Mouse (Mus musculus) erythroblast, embryonic 14.5 days (primary cell): ENCODE measurements around the gene Srebf2. TPM values are rescaled to one million over a fixed set of nuclear protein-coding genes. Genes with fewer than 3 reads are reported as not detected.

Experiments
- H3K27me3 ChIP-seq: 2 replicates; pipeline ENCODE4 v1.6.1; 2012; ENCODE audit warnings: inconsistent platforms; ENCODE audit not compliant: control insufficient read depth
- H3K36me3 ChIP-seq: 2 replicates; pipeline ENCODE4 v1.6.1; 2012; ENCODE audit warnings: mild to moderate bottlenecking, inconsistent platforms; ENCODE audit not compliant: control insufficient read depth
- H3K4me1 ChIP-seq: 2 replicates; pipeline ENCODE4 v1.6.1; 2012; ENCODE audit warnings: inconsistent platforms; ENCODE audit not compliant: control insufficient read depth
- H3K4me3 ChIP-seq: replicated peaks from 2 replicates; pipeline ENCODE3; 2012; ENCODE audit warnings: moderate library complexity, mild to moderate bottlenecking, inconsistent platforms
- H3K9me3 ChIP-seq: 2 replicates; pipeline ENCODE4 v1.6.1; 2012; ENCODE audit warnings: low read length, inconsistent platforms, mixed read lengths; ENCODE audit not compliant: control insufficient read depth
- GATA1 ChIP-seq: IDR thresholded peaks from 2 replicates; pipeline ENCODE4 v1.6.1; 2012; ENCODE audit warnings: low read length, inconsistent platforms, mixed read lengths
- TAL1 ChIP-seq: IDR thresholded peaks from 3 replicates; pipeline ENCODE4 v1.6.1; 2012; ENCODE audit warnings: low read length, inconsistent platforms, mixed read lengths
- polyA plus RNA-seq: library from polyadenylated mRNA; stranded (reverse); fragments of >175 nt; gene quantifications from 2 replicates; pipeline ENCODE4 v1.2.3, GENCODE M21; 2012

The Srebf2 gene
- polyA plus RNA-seq, 1 experiment = 17.0 TPM

DNA sequence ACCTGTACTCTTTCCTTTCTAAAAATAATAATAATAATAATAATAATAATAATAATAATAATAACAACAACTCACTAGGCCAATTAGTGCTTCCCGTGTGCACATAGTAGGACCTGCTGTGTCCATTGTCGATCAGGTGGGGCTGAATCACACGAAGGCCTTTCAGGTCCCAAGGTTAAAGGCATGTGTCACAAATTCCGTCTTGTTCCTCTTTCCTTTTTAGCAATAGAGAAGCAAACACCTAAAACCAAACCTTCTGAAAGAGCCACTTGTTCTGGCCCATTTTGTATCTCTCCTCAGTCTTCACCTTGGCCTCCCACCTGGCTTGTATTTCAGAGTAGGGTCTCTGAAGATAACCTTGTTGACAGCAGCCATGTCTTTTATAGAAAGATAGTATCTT, 4.2 kb downstream of the Srebf2 start:
- no peak overlapping the region for H3K4me3 ChIP-seq
- H3K4me1 ChIP-seq = peaks cover 60% of the 10 kb centered on the region
- no peaks in the 10 kb centered on the region for H3K27me3 ChIP-seq
- peaks cover 42% of the 10 kb centered on the region for H3K36me3 ChIP-seq
- TF ChIP-seq TAL1 (no peak), GATA1 (no peak)
- no peaks in the 10 kb centered on the region for H3K9me3 ChIP-seq

DNA sequence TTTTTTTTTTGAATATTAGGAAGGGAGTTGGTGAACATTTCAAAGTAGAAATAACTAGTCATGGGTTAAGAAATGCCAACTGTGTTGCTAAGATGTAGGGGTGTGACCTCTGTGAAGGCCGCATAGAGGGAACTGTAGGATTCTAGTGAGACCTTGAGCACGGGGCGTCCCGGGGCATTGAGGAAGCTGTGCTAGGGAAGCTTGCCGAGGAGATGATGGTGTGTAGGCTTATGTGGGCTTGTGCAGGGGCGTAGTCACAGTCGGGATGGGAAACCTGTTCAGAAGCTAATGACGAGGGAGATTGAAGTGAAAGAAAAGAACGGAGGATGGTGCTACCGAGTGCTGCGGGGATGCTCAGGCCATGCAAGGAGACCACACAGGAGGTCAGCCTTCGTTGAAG, 5.0 kb downstream of the Srebf2 start:
- TF ChIP-seq TAL1 = no peak
- no peak for TF ChIP-seq GATA1
- peaks cover 60% of the 10 kb centered on the region for H3K4me1 ChIP-seq

DNA sequence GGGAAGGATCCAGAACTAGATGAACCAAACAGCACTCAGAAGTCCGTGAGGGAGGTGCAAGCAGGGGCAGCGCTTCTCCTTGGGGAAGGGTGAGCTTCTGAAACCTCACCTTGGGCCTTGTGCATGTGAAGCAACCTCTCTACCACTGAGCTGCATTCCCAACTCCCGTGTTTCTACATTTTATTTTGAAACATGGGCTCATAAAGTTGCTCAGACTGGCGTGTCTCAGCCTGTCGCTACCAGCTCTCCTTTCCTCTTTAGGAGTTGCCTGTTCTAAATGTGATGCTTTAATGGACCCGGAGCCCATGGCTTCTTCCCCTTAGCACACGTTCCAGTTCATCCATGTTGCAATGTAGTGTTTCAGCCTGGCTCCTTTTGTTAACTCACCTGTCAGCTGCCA, 5.5 kb downstream of the Srebf2 start:
- Histone ChIP-seq H3K4me3 (no peak overlapping the region), H3K9me3 (no peaks in the 10 kb centered on the region), H3K36me3 (peaks cover 48% of the 10 kb centered on the region), H3K4me1 (peaks cover 60% of the 10 kb centered on the region), H3K27me3 (no peaks in the 10 kb centered on the region)
- no peak for TF ChIP-seq GATA1
- no peak for TF ChIP-seq TAL1

More for the DNA sequence above, 5.0 kb downstream of the Srebf2 start:
- Histone ChIP-seq H3K27me3 (no peaks in the 10 kb centered on the region), H3K4me3 (no peak overlapping the region), H3K36me3 (peaks cover 46% of the 10 kb centered on the region), H3K9me3 (no peaks in the 10 kb centered on the region)

DNA sequence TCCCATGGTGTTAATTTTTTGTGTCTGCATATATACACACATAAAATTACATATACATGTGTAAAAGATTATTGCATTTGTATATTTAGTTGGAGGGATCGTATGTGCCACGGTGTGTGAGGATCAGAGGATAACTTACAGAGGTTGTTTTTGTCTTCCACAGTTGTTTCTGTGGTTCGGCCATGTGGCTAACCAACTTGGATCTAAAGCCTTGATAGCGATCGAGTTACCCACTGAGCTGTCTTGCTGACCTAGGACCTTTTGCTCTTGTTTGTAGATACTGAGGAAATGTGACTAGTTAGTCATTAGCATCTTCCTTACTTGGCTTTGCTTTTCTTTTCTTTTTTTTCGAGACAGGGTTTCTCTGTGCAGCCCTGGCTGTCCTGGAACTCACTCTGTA, 9.3 kb downstream of the Srebf2 start:
- TF ChIP-seq TAL1 = no peak
- no peak for TF ChIP-seq GATA1
- Histone ChIP-seq H3K36me3 (peaks cover 59% of the 10 kb centered on the region), H3K4me3 (no peak overlapping the region), H3K27me3 (no peaks in the 10 kb centered on the region), H3K4me1 (peaks cover 59% of the 10 kb centered on the region), H3K9me3 (no peaks in the 10 kb centered on the region)

DNA sequence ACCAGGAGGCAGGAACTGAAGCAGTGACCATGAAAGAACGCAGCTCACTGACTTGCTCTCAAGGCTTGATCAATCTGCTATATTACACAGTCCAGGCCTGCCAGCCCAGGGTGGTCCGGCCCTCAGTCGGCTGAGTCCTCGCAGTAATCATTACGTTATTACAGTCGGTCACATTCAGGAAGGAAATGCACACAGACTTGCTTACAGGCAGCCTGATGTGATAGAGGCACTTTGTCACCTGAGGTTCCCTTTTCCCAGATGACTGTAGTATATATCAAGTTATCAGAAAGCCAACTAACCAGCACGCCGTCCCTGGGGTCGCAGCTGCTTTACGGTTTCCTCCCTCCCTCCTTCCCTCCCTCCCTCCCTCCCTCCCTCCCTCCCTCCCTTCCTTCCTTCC, 9.9 kb downstream of the Srebf2 start:
- no peaks in the 10 kb centered on the region for H3K9me3 ChIP-seq
- no peak for TF ChIP-seq TAL1
- peaks cover 64% of the 10 kb centered on the region for H3K4me1 ChIP-seq
- peaks cover 60% of the 10 kb centered on the region for H3K36me3 ChIP-seq
- no peak overlapping the region for H3K4me3 ChIP-seq
- no peaks in the 10 kb centered on the region for H3K27me3 ChIP-seq

DNA sequence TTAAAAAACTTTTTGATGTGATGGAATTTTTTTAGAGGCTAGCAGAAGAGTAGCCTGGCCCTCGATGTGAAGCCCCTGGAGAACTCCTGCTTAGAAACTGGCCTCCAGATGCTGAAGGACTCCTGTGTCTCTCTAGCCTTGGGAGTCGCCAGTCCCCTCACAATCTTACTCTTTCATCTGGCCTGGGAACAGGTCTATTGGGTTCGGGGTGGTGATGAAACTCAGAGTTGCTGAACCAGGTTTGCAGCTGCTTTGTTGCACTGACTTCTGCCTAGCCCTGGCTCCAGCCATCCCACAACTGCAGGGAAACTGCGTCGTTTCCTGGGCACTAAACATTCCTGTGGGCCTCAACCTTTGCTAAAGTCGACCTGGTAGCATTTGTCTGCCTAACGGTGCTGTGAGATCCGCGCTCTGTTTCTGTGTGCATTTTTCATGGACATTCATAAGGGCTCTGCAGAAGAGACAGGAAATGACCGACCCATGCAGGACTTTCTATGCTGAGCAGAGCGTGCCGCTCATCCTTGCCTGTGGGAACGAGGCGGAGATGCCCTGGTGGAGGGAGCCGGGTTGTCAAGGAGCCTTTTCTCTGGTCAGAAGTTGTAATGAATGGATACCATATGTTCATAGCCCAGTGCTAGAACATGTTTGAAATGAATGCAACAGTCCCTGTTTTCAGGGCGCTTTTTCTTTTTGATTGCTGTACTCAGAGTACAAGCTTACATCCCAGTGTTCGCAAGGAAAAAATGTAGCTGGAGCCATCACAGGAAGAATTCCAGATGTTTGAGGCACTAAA, 11.5 kb downstream of the Srebf2 start:
- Histone ChIP-seq H3K4me3 (no peak overlapping the region), H3K27me3 (no peaks in the 10 kb centered on the region), H3K9me3 (no peaks in the 10 kb centered on the region), H3K36me3 (peaks cover 52% of the 10 kb centered on the region), H3K4me1 (peaks cover 66% of the 10 kb centered on the region)
- TF ChIP-seq GATA1 = no peak
- TF ChIP-seq TAL1 = no peak

DNA sequence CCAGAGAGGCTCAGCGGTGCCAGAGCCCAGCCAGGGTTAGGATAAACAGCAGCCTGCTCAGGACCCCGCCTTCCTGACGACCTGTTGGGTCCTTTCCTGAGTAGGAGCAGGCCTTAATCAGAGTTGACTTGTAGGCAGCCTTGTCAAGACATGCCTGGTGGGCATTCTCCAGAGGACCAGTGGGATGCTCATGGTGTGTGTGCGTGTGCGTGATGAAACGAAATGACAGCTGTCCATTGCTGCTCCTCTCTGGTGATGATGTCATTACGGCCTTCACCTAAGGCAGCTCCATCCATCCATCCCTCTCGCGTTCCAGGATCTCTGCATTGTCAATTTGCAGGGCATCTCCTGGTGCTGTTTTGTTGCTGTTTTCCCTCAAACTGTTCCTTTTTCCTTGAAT, 12.5 kb downstream of the Srebf2 start:
- TF ChIP-seq GATA1 = no peak
- TF ChIP-seq TAL1 = no peak
- H3K4me3 ChIP-seq = no peak overlapping the region
- peaks cover 48% of the 10 kb centered on the region for H3K36me3 ChIP-seq
- peaks cover 73% of the 10 kb centered on the region for H3K4me1 ChIP-seq
- no peaks in the 10 kb centered on the region for H3K27me3 ChIP-seq
- H3K9me3 ChIP-seq = no peaks in the 10 kb centered on the region

DNA sequence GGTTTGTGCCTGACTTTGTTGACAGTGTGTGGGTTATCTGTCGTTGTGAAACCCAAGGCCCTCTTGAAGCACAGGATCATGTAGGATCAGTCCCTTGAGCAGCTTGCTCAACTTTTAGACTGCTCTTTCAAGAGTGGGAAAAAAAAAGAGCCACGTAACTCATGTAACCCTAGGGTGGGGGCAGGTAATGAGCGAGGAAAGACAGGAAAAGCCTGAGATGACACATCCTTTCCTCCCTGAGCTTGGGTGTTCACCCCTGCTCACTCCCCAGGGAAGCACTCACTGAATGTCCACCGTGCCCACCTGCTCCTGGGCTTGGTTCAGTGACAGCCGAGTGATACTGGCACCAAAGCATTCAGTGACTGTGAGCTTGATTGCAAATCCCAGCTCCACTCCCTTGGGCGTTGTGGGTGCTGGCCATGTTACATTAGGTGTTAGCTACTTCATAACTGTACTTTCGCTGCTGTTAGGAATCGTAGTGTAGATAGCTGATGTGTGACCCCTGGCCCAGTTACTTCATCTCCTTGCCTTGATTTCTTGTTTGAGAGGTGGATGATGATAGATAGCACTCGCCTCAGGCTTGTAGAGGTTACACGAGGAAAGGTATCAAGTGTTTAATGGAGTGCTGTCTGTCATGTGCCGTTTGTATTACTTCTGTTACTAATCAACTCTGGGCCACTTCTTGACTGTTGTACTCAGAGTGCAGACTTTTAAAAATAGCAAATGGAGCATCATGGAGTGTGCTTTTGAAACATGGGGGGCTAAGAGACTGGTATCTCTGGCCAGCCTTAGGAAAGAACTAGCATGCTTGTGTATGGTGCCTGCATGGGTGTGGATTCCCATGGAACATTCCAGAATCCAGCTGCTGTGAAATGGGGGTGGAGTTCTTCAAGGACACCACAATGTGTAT, 14.0 kb downstream of the Srebf2 start:
- Histone ChIP-seq H3K4me3 (no peak overlapping the region), H3K9me3 (no peaks in the 10 kb centered on the region), H3K27me3 (no peaks in the 10 kb centered on the region), H3K4me1 (peaks cover 81% of the 10 kb centered on the region), H3K36me3 (peaks cover 40% of the 10 kb centered on the region)
- TF ChIP-seq GATA1 = no peak
- no peak for TF ChIP-seq TAL1

DNA sequence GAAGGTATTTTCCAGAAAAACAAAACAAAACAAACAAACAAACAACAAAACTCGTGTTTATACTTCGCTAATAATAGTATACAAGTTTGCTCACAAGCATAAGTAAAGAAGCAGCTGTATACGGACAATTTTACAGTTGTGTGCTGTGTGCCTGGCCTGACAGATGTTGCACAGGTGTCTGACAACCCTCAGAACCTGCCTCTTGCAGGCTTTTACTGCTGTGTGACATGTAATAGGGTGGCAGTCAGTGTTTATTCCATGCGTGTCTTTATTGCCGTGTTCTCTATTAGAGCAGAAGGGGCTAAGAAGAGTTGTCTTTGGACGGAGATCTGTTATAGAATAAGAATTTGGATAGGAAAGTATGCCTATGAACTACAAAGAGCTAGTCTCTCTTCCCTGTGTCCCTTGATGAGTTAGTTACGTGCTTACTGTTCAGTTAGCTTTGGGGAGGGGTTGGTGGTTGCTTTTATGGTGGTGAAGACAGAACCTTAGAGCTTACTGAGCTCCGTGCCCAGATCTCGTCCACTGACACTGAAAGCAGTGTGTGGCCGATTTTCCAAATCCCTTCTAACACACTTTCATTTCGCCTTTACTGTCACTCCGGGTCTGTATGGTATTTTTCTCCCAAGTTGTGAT, 15.1 kb downstream of the Srebf2 start:
- peaks cover 84% of the 10 kb centered on the region for H3K4me1 ChIP-seq
- H3K4me3 ChIP-seq = no peak overlapping the region
- no peaks in the 10 kb centered on the region for H3K27me3 ChIP-seq
- no peaks in the 10 kb centered on the region for H3K9me3 ChIP-seq
- peaks cover 39% of the 10 kb centered on the region for H3K36me3 ChIP-seq
- TF ChIP-seq GATA1 = no peak
- no peak for TF ChIP-seq TAL1
